Mouse (Mus musculus): ENCODE measurements around the gene C2cd5. TPM values are rescaled to one million over a fixed set of nuclear protein-coding genes. Genes with fewer than 3 reads are reported as not detected.

Gene C2cd5
- polyA plus RNA-seq, 1 experiment, result 6.4 TPM

GRCm38 (mm10) chr6:143092856-143093255 lies 7.1 kb downstream of the C2cd5 start:
- peaks cover 3% of the 10 kb centered on the region for H3K36me3 ChIP-seq (ENCODE audit: control insufficient read depth, insufficient read depth)
- no peak overlapping the region for H3ac ChIP-seq (ENCODE audit: control insufficient read depth, insufficient read length)
- H3K79me2 ChIP-seq (ENCODE audit: control insufficient read depth, insufficient read depth), result no peaks in the 10 kb centered on the region
- H3K4me3 ChIP-seq, result no peak overlapping the region
- no peaks in the 10 kb centered on the region for H3K27me3 ChIP-seq (ENCODE audit: control insufficient read depth, insufficient read depth, insufficient read length)
- H3K4me2 ChIP-seq (ENCODE audit: low read depth), result no peak overlapping the region
- TF ChIP-seq E2F4 (IDR thresholded peaks at IDR 0.05; ENCODE audit: insufficient read depth) (no peak), TCF3 (IDR thresholded peaks at IDR 0.05; ENCODE audit: insufficient read length, low read depth) (no peak), MAX (IDR thresholded peaks at IDR 0.05; ENCODE audit: low read depth) (no peak), TCF12 (IDR thresholded peaks at IDR 0.05; ENCODE audit: insufficient read depth, poor library complexity, severe bottlenecking) (no peak)

- Histone ChIP-seq H3K27me3 (ENCODE audit: control insufficient read depth, insufficient read depth, insufficient read length) (no peaks in the 10 kb centered on the region), H3K79me2 (ENCODE audit: control insufficient read depth, insufficient read depth) (no peaks in the 10 kb centered on the region), H3ac (ENCODE audit: control insufficient read depth, insufficient read length) (no peak overlapping the region), H3K4me3 (no peak overlapping the region), H3K4me2 (ENCODE audit: low read depth) (no peak overlapping the region), H3K36me3 (ENCODE audit: control insufficient read depth, insufficient read depth) (peaks cover 3% of the 10 kb centered on the region)
- TF ChIP-seq POLR2A (IDR thresholded peaks at IDR 0.05; ENCODE audit: insufficient read length, low read depth) (no peak), E2F4 (IDR thresholded peaks at IDR 0.05; ENCODE audit: insufficient read depth) (no peak), MYOD1 (IDR thresholded peaks at IDR 0.05; ENCODE audit: control insufficient read depth in 1 of 3, insufficient read length in 2 of 3, low read depth in 2 of 3) (no peak), USF1 (IDR thresholded peaks at IDR 0.05; ENCODE audit: low read depth) (no peak), POLR2AphosphoS2 (IDR thresholded peaks at IDR 0.05; ENCODE audit: insufficient read length, low read depth) (no peak), MYOG (IDR thresholded peaks at IDR 0.05; ENCODE audit: control insufficient read depth in 1 of 3, insufficient read depth in 1 of 3, insufficient read length in 2 of 3, low read depth in 2 of 3) (no peak), TCF12 (IDR thresholded peaks at IDR 0.05; ENCODE audit: insufficient read depth, poor library complexity, severe bottlenecking) (no peak), REST (IDR thresholded peaks at IDR 0.05; ENCODE audit: insufficient read depth, insufficient read length) (no peak), MAX (IDR thresholded peaks at IDR 0.05; ENCODE audit: low read depth) (no peak), SRF (IDR thresholded peaks at IDR 0.05; ENCODE audit: control insufficient read depth, insufficient read length, low read depth) (no peak), CEBPB (IDR thresholded peaks at IDR 0.05; ENCODE audit: insufficient read depth, poor library complexity, severe bottlenecking) (no peak), TCF3 (IDR thresholded peaks at IDR 0.05; ENCODE audit: insufficient read length, low read depth) (no peak)
Observed at GRCm38 (mm10) chr6:143091076-143091475, 8.9 kb downstream of the C2cd5 start.

GRCm38 (mm10) chr6:143087332-143087731 lies 12.6 kb downstream of the C2cd5 start:
- H3K27me3 ChIP-seq (ENCODE audit: control insufficient read depth, insufficient read depth, insufficient read length), result no peaks in the 10 kb centered on the region
- H3K4me2 ChIP-seq (ENCODE audit: low read depth), result no peak overlapping the region
- H3K36me3 ChIP-seq (ENCODE audit: control insufficient read depth, insufficient read depth), result peaks cover 12% of the 10 kb centered on the region
- H3K79me2 ChIP-seq (ENCODE audit: control insufficient read depth, insufficient read depth), result no peaks in the 10 kb centered on the region
- TF ChIP-seq TCF3 (IDR thresholded peaks at IDR 0.05; ENCODE audit: insufficient read length, low read depth), result no peak
- TF ChIP-seq SRF (IDR thresholded peaks at IDR 0.05; ENCODE audit: control insufficient read depth, insufficient read length, low read depth), result no peak
- H3ac ChIP-seq (ENCODE audit: control insufficient read depth, insufficient read length), result no peak overlapping the region
- no peak overlapping the region for H3K4me3 ChIP-seq

- no peak for TF ChIP-seq TCF3 (IDR thresholded peaks at IDR 0.05; ENCODE audit: insufficient read length, low read depth)
- Histone ChIP-seq H3K79me2 (ENCODE audit: control insufficient read depth, insufficient read depth) (no peaks in the 10 kb centered on the region), H3K4me2 (ENCODE audit: low read depth) (no peak overlapping the region), H3K36me3 (ENCODE audit: control insufficient read depth, insufficient read depth) (peaks cover 12% of the 10 kb centered on the region), H3ac (ENCODE audit: control insufficient read depth, insufficient read length) (no peak overlapping the region), H3K27me3 (ENCODE audit: control insufficient read depth, insufficient read depth, insufficient read length) (no peaks in the 10 kb centered on the region), H3K4me3 (no peak overlapping the region)
Observed at GRCm38 (mm10) chr6:143085898-143086297, 14.0 kb downstream of the C2cd5 start.

- TF ChIP-seq TCF3 (IDR thresholded peaks at IDR 0.05; ENCODE audit: insufficient read length, low read depth) (no peak), MYOG (IDR thresholded peaks at IDR 0.05; ENCODE audit: control insufficient read depth in 1 of 3, insufficient read depth in 1 of 3, insufficient read length in 2 of 3, low read depth in 2 of 3) (peak in 1 of 3 experiments; percentile 15), MYOD1 (IDR thresholded peaks at IDR 0.05; ENCODE audit: control insufficient read depth in 1 of 3, insufficient read length in 2 of 3, low read depth in 2 of 3) (peak in 1 of 3 experiments; percentile 8)
- peaks cover 8% of the 10 kb centered on the region for H3K36me3 ChIP-seq (ENCODE audit: control insufficient read depth, insufficient read depth)
- no peaks in the 10 kb centered on the region for H3K27me3 ChIP-seq (ENCODE audit: control insufficient read depth, insufficient read depth, insufficient read length)
- H3K79me2 ChIP-seq (ENCODE audit: control insufficient read depth, insufficient read depth), result no peaks in the 10 kb centered on the region
- H3K4me2 ChIP-seq (ENCODE audit: low read depth), result no peak overlapping the region
- H3ac ChIP-seq (ENCODE audit: control insufficient read depth, insufficient read length), result no peak overlapping the region
- H3K4me3 ChIP-seq, result no peak overlapping the region
Observed at GRCm38 (mm10) chr6:143084314-143085025, 15.5 kb downstream of the C2cd5 start.
